Mouse (Mus musculus) embryo, embryonic 11.5 days (tissue): Measurements from ENCODE around the gene Ccm2l.

ENCODE experiments used
- DNase-seq: peaks from one replicate; pipeline ENCODE4 v3.0.0-alpha.2; 2012; ENCODE audit warnings: low read depth, low spot score

Ccm2l gene

GRCm38 (mm10) chr2:153065747-153066508 lies at the start of gene Ccm2l:
Ccm2l (plus strand) TSS chr2:153065955.
- no peak for DNase-seq

- DNase-seq: no peak
These were observed 49.0 kb upstream of the Ccm2l start for GRCm38 (mm10) chr2:153016786-153017185.

DNA sequence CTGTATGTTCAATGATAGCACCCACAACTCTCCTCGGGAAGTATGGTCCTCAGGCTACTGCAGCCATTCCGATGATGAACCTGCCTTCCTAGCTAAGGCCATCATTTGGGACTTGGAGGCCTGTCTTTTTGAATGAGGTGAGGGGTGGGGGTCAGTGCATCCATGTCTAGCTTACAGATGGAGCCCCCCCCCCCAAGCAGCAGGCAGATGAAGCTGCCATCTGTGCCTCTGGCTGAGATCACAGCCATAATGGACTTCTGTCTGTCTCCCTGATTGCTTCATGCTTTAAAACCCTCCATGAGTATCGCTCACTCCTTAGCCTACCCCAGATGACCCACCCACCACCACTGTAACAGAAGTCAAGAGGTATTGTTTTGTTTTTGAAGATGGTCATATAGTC lies 46.4 kb upstream of the Ccm2l start:
- DNase-seq: no peak

DNA sequence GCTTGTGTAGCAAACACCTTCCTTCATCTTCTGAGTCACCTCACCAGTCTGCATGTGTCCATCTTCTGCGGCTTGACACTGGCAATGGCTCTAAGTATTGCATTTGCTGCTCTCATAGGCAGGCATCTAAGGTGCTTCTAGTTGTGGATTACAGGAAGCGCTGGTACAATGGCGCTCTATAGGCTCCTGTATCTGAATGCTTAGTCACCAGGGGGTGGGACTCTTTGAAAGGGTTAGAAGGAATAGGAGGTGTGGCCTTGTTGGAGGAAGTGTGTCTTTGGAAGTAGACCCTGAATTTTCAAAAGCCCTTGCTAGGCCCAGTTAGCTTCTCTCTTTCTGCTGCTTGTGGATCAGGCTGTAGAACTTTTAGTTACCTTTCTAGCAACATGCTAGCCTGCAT lies 44.6 kb upstream of the Ccm2l start:
- no peak for DNase-seq

DNA sequence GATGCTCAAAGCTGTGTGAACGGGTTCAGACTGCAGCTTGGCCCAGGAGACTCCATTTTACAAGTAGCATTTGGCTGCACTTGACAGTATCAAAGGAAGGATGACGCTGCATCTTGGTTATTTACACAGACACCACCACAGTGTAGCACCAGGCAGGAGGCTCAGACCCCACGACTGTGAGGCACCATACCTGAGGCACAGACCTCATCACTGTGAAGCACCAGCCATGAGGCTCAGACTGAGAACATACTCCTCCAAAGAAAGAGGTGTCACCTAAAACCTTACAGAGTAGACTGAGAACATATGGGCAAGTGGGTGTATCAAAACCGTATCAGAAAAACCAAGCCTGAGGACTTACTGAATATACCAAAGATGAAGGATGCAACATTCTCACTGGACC lies 42.9 kb upstream of the Ccm2l start:
- no peak for DNase-seq

DNA sequence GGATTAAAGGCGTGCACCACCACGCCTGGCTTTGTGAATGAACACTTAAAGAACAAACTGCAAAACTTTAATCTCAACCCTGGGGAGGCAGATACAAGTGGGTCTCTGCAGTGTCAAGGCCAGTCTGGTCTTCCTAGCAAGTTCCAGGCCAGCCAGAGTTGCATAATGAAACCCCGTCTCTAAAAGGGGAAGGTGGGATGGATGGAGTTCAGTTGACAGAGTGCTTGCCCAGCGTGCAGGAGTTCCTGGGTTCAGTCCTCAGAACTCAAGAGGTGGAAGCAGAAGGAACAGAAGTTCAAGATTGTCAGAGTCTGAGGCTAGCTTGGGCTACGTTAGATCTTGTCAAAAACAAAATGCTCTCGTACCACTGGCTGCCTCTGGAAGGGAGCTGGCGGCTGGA lies 39.7 kb upstream of the Ccm2l start:
- no peak for DNase-seq

DNA sequence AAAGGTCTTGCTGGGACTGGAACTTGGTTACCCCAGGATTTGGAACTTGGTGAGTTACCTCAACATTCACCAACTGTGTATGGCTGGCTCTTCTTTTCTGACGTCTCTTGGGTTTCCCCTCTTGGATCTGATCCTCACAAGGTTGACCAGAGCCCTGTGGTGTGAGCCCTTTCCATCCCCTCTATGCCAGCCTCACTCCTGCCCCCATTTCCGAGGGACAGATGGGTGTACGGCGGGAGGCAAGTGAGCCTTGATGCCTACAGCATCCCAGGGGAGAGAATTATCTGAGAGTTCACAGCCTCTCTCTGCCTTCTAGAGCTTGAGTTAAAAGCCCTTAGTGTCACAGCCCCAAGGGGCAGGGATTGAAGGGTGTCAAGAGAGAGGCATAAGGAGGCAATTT lies 38.3 kb upstream of the Ccm2l start:
- no peak for DNase-seq

GRCm38 (mm10) chr2:153030422-153030821 lies 35.3 kb upstream of the Ccm2l start:
- DNase-seq: no peak

- DNase-seq: no peak
These were observed 34.4 kb upstream of the Ccm2l start, which contains the start of gene Xkr7 for GRCm38 (mm10) chr2:153031126-153032082. Xkr7 (plus strand) TSS chr2:153031852.

- peak; percentile 77 for DNase-seq
These were observed 33.5 kb upstream of the Ccm2l start for GRCm38 (mm10) chr2:153032083-153032842.

GRCm38 (mm10) chr2:153032973-153033372 lies 32.8 kb upstream of the Ccm2l start:
- DNase-seq: no peak

- no peak for DNase-seq
These were observed 32.1 kb upstream of the Ccm2l start for GRCm38 (mm10) chr2:153033545-153034230.

DNA sequence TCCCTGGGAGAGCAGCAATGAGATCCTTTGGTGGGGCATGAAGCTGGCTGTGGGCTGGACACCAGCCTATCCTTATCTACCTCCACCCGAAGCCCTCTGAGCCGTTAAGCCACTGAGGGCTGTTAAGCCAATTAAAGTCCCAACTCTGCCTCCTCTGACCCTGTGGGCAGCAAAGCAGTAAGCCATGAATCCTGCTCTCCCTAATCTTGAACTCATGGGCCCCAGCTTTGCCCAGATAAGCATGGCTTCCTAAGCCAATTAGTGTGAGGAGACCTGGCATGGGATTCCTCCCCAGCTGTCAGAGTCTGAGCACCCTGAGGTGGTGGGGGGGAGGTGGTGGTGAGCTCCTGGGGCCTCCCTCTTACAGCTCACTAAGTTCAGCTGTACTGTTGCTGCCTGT lies 29.1 kb upstream of the Ccm2l start:
- DNase-seq: no peak

DNA sequence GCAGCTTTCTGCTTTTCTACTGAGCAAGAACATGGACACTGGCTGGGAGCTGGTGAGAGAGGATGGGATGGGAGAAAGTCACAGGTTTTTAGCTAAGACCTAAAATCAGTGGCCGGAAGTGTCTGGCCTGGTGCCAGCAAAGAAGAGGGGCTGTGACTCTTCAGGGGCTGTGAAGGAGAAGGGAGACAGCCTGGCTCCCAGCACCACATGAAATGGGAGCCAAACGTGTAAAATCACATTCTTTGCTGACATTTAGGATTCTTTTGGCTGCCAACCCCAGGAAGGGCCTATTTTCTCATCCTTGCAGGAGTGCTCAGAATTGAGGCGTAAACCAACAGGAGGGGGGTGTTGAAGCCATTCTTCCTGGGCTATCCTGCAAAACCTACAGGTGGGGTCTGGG lies 21.9 kb upstream of the Ccm2l start:
- no peak for DNase-seq

DNA sequence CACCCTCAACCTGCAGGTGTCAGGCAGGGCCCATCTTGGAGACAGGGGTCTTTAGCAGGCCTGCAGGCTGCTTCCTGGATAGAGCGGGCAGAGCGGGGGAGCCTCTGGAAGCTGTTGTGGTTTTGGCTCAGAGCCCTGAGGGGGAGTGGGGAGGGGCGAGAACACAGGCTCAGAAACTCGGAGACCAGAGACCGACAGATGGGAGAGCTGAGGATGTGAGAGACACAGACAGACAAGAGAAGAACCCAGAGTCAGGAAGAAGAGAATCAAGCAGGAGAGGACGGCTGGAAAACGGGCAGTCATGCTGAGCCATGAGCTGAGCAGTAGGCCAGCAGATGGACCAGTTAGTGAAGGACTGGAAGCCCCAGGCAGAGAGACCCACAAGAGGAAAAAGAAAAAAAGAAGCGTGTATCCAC lies 19.9 kb upstream of the Ccm2l start:
- no peak for DNase-seq

DNA sequence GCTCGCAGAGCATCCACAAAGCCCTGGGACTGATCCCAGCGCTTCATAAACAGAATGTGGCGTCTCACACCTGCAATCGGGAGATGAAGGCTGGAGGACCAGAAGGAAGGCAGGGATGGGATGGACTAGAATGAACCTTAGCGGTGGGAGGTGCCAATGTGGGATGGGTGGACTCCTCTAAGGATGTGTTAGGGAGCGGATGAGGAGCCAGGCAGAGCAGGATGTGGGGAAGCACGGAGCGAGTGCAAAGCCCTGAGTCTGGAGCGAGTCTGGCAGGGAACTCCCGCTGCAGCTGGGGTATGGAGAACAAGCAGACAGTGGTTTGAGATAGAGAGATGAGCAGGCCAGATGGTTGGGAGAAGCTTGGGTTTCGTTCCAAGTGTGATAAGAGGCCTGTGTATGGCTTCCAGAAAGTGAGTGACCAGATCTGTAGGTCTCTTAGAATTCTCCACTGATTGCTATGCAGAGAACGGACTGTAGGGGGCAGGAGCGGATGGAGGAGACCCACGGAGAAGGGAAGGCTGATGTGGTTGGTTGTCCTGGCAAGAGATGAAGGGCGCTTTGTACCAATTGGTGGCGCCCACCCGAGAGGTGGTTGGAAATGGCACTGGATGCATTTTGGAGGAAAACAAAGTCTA lies 17.8 kb upstream of the Ccm2l start:
- DNase-seq: peak; percentile 32

DNA sequence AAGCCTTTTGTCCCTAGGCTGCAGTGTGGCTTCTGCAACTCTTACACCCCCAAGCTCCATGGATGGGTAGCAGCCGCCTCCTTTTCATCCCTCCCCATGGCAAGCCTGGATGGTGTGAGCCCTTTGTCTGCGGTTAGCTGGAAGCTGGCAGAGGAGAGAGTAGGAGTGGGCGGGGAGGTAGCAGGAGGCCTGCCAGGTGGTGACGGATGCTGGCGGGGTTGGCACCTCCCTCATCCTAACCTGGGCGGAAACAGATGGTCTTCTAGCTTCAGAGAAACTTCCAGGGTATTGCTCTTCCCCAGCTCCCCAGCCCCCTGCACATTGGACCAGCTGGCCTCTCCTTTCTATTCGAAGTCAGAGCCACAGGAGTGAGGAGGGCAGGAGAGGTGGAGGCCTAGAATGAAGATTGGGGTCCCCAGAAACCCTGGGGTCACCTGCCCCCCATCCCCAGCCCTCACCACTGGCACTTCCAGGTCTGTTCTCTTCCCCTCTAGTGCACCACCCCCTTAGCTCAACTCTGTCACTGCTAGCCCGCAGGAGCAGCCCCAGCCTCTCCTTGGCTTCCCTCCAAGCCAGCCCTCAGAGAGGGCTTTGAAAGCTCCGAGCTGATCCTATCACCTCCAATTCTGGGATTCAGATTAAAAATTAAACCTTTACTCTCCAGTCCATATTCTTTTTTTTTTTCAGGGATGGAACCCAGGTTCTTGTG lies 16.3 kb upstream of the Ccm2l start:
- no peak for DNase-seq

DNA sequence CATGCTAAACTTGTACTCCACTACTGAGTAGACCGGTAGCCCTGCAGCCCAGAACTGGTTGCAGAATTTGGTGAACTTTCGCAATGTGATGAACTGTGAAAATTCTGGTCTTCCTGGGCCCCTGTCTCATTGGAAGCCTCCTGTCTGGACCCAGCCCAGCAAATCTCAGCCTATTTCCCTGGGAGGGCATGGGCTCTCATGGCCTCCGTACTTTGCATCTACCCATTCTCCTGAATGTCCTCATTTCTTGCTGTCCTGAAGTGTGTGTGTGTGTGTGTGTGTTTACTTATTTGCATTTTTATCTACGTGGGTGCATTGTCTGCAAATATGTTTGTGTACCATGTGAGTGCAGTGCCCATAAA lies 15.8 kb upstream of the Ccm2l start:
- DNase-seq: no peak

GRCm38 (mm10) chr2:153051095-153051494 lies 14.7 kb upstream of the Ccm2l start:
- DNase-seq: no peak

DNA sequence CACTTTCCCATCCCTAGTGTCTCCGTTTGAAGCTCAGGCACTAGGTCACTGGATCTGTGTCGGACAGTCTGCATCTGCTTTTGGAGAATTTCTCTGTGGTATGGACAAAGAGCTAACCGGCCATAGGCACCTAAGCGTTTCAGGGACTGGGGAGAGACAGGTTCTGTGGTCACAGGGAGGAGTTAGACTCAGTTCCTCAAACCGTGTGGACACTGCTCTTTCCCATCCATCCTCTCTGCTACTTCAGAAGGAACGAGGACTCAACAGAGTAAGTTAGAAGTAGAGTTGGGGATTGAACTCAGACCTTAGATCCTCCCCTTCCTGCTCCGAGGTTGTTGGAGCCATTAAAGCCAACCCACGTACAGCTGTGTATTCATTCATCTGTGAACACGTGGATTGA lies 14.2 kb upstream of the Ccm2l start:
- no peak for DNase-seq
